Mouse (Mus musculus) gastrocnemius, adult 8-10 months (tissue): ENCODE measurements around the gene Rabgap1l. TPM values are rescaled to one million over a fixed set of nuclear protein-coding genes. Genes with fewer than 3 reads are reported as not detected.
A peak's percentile ranks its signal among the peaks of the same experiment; 100 is the strongest.
"Not testable (repeated sequence)": the region's sequence is repeated elsewhere in the genome, so short reads cannot be mapped to it uniquely, and the experiment has no call there.

ENCODE experiments used
- DNase-seq, 2 experiments: peaks; one replicate each; pipeline ENCODE4 v3.0.0; 2022; ENCODE audit warnings: low spot score in 2 of 2
- total RNA-seq, 4 experiments: library from RNA; stranded (reverse); gene quantifications; 2 replicates each; pipeline ENCODE4 v1.2.4; 2022

Gene Rabgap1l
- total RNA-seq, 4 experiments from 2014 or later = 7.3 to 13.5 (median 11.4) TPM

DNA sequence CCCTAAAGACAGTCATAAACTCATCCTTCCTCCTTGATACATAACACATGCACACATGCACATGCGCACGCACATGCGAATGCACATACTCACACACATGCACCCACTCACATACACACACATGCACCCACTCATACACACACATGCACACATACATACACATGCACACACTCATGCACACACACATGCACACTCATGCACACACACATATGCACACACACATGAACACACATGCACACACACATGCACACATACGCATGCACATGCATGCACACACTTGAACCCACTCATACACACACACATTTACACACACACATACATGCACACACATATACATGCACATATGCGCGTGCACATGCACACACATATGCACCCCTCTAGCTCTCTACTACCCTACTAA, 89.2 kb downstream of the Rabgap1l start:
- DNase-seq = no peak

DNA sequence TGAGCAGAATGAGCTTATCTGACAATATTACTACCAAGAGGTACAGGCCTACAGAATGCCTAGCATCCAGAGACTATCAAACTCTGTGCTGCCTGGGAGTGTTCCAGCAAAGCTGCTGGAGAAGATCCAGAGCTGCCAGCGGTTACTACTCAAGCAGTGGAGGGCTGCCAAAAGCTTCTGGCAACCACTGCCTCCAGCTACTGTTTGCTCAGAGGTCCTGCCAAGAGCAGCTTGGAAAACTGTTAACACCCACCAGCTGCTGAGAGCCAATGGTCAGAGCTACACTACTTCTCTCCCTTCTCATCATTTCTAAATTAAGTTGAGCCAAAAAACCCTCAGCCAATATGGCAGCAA, 99.9 kb downstream of the Rabgap1l start:
- DNase-seq = peak; percentile 84 to 92

DNA sequence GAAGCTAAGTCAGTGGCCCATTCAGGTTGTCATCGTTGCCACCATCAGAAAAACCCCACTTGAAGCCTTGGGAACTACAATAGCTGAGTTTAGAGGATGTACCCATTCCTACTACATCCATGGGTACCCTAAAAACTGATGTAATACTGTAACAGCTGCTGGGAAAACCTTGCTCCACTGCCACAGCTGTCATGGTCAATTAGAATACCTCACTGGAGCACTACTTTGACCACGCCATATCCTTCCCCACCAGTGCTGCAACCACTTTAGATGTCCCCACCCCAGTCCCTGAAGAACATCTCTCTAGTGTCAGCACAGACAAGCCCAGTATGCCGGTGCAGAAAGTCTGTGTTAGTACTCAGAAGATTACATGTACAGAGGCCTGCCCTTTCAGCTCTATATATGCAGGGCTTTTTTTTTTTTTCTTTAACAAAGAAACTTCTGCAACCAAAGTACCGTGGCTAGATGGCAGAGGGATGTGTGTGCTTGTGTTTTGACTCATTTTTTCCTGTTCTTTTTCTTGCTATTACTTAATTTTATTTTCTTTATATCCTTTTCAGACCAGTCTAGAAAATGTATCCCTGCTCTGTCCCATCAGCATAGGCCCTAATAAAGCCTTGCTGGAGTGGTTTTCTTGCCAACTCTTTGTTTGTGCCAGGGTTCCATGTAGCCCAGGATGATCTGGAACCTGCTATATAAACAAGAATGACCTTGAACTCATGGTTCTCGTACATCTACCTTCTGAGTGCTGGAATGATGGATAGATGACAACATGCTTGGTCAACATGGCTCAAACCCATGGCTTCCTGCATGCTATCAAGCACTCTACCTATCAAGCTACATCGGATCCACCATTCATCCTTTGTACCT, 100.6 kb downstream of the Rabgap1l start:
- DNase-seq = no peak

DNA sequence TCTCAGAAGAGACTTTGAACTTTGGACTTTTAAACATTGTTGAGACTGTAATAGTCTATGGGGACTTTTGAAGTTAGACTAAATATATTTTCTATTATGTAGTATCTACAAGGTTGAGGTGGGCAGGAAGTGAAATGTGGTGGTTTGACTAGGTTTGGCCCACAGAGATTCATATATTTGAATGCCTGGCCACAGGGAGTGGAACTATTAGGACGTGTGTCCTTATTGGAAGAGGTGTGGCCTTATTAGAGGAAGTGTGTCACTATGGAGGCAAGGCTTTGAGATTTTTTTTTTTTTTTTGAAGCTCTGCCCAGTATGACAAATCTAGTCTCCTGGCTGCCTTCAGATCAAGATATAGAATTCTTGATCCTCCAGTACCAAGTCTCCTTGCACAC, 101.8 kb downstream of the Rabgap1l start:
- no peak for DNase-seq

DNA sequence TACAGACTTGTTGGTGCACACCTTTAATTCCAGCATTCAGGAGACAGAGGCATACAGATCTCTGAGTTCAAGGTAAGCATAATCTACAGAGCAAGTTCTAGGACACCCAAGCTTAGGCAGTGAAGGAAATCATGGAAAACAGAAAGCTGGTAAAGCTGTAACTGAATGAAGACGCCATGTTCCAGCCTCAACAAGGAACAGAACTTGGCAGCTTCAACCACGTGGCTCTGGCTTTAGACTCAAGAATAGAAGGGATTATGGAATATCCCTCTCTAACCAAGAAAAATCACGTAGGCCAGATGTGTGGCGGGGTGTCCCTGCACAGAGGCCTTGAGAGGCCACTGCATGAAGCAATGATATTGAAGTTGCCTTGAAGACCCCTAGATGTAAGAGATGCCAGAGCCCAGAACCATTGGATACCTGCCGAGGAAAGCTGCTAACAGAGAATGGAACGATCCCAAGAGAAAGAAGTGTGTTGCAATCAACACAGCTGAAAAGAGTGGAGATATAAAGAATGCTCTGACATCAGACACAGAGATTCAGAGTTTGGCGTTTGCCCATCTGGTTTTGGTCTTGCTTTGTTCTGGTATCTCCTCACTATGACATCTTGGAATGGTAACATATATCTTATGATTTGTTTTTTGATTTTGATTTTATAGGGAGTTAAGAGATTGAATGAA, 102.4 kb downstream of the Rabgap1l start:
- peak in 1 of 2 experiments; percentile 4 for DNase-seq

DNA sequence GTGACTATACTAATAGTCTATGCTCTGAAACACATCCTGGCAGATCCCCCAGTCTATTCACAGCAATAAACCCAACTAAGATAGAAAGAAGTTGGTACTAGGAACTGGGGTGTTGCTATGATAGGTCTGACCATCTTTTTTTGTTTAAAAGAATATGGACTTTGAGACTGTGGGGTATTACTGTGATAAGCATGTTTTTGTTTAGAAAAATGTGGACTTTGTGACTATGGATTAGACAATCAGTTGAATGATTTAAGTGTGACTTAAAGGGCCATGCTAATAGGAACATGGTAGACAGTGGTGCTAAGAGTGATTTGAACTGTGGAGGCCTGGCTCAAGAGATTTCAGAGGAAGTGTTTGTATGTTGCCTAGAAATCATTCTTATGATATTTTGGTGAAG, 103.5 kb downstream of the Rabgap1l start:
- DNase-seq = no peak

DNA sequence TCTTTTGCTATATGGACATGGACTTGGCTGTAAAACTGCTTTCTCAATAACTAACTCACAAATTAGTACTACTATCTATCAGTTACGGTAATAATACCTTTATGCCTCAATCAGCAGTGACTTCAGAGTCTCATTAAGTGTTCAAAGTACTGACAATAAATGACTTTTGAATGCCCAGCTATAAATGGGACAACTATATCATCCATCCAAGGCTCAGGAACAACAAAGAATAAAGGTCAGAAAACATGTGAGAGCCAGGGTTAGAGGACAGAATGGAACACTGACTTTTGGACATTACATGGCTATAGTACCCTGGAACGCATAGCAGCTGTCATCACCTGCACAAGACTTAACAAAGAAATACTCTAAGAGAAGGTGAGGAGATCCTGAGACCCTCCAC, 108.8 kb downstream of the Rabgap1l start:
- no peak for DNase-seq

DNA sequence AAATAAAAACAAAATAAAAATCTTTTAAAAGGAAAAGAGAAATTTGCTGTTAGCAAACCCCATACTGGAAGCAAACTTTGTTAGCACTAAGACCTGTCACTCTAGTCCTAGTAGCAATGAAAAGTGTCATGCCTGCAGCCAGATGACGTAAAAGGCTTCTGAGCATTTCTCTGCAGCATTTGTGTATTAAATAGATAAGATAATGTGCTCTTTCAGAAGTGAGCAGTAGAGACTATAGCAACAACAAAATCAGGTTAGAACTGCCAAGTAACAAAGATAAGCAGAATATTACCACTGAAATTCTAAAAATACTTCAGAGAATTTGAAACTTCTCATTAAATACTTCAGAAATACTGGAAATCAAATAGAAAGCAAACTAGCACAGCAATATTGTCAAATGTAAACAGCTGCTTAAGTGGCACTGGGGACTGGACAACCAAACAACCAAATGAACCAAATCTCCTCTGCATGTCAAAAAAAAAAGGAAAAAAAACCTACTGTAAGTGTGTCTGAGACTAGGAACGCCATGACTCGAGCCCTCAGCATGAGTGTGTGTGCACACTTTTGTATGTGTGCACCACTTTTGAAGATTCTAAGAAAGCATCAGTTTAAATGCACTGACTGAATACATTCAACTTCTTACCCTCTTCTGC, 111.5 kb downstream of the Rabgap1l start:
- no peak for DNase-seq

DNA sequence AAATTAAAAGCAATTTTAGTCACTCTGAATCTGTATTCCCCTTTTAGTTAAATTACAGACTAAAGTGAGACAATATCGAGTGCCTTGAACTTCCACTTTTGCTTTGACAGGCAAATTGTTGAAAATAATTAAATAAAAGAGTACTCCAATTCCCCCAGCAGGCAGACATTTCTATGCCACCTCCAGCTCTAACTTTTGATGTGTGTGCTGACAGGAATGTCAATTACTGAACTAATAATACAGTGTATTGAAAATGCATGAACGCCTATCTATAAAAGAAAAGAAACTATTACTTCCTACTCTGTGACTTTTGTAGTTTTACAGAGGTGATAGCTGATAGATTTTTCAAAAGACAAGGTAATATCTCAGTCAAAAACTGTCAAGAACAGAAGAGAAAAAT, 118.2 kb downstream of the Rabgap1l start:
- no peak for DNase-seq

DNA sequence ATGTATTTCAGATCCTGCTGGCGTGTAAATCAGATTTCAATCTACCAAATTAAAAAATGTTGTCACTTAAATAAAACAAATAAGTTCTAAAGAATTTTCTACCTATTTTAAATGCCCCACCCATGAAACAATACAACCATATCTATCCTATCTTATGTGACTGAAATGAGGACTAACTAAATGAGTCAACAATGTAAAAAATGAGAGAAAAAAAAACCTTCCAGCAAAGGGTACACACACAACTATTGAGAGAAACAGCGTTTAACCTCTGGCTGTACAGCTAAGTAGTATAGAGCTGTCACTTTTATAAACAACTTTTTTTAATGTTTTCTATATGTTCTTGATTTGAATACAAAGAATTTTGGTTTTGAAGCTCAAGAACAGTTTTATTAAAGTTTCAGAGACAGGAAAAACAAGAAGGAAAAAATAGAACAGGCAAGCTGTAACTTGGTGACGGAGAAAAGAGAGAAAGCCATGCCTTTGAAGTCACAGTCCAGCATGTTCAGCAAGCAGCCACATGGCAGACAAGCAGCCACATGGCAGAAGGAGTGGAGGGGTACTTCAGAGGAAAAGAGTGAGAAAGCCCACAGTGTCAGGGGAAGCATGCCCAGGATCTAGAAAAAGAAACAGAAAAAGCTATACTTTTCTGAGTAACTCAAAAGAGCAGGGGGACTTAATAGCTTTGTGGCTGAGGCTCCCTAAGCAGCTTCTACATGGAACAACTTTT, 120.8 kb downstream of the Rabgap1l start:
- DNase-seq = no peak

DNA sequence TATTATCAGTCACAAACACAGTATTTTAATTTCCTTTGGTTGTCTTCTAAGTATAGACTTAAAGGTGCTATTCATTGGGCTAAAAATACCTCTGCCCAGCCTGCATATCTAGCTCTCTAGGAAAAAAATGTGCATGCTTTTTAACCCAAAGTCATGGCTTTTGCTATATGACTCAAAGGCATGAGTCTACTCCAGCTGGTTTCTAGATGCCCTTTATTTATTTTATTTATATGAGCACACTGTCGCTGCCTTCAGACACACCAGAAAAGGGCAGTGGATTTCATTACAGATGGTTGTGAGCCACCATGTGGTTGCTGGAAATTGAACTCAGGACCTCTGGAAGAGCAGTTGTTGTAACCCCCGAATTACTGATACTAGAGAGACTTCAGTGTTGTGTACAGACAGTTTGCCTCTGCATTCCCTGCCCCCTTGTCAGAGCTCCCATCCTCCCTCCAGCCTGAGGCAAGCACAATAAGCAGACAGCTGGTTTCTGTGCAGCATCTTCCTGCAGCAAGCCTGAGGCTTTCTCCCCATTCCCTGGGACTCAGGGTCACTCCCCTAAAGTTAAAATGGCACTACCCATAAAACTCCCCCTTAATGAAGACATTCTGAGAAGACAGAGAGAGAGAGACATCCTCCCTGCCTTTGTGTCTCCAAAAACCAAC, 137.1 kb downstream of the Rabgap1l start:
- DNase-seq = no peak

DNA sequence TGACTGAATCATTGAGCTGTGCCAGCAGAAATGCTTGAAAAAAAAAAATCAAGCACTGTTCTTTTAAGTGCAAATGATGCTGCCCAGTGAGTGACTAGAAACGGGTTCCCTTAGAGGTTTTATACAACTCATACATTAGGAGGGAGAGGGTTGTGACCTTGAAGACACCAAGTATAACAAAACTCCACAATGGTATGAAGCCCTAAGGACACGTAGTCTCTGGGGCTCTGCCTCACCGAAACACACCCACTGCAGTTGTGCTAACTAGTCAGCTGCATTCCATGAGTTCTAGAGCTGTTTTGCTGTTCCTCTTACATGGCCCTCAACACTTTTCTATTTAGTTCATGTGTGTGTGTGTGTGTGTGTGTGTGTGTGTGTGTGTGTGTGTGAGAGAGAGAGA, 141.3 kb downstream of the Rabgap1l start:
- DNase-seq = no peak

DNA sequence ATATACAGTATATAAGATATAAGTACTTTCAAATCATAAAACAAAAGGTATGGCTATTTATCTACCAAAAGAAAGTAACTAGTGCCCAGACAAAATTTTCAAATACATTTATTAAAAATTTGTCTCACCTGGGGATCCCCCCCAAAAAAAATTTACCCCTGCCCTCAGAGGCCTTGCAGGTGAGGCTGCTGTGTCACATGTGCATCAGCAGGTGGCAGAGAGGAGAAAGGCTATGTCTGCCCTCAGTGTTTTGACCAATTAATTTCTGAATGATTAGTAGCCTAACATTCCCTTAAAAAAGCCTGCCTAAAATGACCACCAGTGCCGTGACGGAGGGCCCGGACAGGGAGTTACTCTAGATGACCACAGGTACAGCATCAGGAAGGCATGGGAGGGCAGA, 147.6 kb downstream of the Rabgap1l start:
- DNase-seq = no peak

DNA sequence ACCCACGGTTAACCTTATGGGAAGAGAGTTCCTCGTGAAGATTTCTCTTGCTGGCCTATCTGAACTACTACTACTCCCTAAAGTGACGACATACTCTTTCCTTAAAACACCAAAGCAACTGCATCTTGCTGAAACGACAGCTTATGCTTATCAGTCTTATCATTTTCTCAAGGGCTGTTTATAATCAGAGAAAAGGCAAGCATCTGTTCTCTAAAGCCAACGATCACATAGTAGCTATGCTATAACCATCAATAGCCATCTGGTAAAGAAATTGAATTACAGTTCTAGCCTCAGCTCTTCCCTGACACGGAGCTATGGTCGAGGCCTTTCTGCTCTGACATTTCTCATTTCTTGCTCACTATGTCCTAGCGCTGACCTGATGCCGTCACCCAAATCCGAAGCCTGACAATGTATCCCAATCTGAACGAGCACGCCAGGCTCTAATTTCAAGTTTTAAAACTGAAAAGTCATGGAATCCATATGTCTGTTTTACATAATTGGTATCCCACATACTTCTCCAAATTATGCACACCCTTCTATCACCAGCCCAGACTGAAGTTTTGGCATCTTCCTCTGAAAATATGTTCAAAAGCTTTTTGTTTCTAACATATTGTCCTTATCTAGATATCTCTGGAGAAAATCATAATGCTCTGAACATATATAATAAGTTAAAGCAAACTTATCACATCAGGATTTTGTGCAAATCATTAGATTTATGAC, 164.6 kb downstream of the Rabgap1l start:
- no peak for DNase-seq

DNA sequence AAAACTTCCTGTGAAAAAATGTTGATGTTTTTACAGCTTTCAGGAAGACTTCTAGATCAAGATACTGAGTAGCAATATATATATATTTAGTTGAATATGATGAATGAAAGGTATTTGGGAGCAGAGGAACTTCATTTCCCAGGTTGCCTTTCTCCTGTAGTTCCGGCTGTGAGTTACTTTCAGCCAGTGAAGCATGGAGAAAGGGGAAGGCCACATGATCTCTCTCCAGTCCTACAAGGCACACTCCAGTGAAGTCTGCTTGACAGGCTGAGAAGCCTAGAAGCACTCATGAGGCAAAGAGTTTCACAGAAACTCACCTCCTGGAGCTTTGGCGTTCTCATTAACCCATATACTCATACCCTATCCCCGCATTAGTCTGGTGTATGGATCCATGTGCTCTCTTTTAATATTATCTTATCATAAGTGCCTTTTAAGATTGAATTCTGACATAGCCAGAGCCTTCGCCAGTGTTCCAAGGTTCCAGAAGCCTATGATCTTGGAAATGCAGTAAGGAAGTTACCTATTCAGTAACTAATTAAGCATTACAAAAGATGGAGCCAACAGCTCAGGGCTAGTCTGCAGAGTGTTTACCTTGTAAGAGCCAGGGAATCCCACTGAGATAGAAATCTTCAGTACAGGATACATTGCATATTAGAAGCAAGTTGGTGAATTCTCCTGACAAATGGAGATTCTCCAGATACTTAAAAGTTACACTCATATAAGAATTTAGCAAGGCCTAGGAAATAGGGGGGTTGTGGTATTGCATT, 168.5 kb downstream of the Rabgap1l start:
- not testable (repeated sequence) for DNase-seq

DNA sequence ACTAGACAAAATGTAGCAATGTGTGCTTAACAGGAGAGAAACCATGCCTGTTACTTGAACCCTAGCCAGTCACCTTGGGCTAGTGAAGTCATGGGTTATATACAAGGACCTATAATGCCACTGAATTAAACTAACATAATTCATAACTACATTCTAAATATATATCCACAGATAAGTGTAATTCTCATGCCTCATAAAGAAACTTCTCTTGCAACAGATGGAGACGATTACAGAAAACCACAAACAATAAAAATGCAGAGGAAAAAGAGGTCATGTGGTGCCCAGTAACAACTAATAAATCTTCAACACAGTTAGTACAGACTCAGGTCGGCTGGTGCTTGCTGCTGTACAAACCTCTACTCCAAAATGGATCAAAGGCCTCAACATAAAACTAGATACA, 174.8 kb downstream of the Rabgap1l start:
- DNase-seq = no peak

DNA sequence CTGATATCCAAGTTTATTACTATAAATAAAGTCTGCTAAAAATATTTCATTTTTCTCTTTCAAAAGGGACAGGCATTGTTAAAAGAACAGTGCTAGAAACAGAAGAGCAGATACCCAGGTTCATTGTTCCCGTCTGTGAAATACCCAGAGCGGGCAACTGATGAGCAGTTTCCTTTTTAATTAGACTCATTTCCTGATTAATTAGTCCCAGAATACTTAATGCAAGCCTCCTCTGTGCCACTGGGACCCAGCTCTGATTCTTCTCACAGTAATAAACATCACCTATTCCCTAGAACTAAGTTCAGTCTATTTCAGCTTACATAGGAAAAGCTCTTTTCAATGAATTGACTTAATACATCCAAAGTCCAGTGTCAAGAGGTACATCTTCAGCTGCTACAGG, 186.6 kb downstream of the Rabgap1l start:
- no peak for DNase-seq

DNA sequence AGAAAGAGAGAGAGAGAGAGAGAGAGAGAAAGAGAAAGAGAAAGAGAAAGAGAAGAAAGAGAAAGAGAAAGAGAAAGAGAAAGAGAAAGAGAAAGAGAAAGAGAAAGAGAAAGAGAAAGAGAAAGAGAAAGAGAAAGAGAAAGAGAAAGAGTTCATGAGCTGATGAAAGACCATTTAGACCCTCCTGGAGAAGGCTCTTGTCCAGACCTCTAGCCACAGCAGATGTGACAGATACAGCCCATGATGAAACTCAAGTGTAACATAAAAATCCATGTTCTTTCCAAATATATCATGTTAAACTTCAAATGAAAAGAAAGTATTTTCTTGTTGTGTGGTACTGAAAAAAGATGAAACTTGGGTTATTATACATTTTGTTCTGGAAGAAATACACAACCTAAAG, 189.7 kb downstream of the Rabgap1l start:
- not testable (repeated sequence) for DNase-seq

DNA sequence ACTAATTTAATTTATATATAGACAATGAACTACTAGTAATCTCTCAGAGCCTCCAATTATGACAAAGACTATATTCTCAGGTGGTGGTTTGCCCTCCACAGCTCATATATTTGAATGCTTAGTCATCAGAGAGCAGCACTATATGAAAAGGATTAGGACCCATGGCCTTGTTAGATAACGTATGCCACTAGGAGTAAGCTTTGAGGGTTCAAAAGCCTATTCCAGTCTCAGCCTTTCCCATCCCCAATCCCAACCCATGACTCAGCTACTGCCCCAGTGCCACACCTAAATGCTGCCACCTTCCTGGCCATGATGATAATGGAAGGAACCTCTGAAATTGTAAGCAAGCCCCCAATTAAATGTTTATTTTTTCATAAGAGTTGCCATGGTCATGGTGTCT, 195.6 kb downstream of the Rabgap1l start:
- no peak for DNase-seq

DNA sequence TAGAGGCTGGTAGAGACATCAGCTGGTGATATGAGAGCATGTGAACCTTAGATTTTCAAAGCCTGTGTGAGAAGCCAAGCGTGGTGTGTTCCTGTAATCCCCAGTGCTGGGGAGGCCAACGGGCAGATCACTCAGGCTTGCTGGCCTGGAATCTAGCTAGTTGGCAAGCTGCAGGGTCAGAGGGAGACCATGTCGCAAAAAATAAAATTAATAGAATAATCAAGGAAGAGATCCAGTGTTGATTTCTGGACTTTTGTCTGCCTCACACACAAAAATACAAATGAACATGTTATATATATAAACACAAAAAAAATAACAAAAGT, 196.1 kb downstream of the Rabgap1l start:
- DNase-seq = no peak
